ENCODE assay signal across 10 mouse cellular contexts in the genomic region with DNA sequence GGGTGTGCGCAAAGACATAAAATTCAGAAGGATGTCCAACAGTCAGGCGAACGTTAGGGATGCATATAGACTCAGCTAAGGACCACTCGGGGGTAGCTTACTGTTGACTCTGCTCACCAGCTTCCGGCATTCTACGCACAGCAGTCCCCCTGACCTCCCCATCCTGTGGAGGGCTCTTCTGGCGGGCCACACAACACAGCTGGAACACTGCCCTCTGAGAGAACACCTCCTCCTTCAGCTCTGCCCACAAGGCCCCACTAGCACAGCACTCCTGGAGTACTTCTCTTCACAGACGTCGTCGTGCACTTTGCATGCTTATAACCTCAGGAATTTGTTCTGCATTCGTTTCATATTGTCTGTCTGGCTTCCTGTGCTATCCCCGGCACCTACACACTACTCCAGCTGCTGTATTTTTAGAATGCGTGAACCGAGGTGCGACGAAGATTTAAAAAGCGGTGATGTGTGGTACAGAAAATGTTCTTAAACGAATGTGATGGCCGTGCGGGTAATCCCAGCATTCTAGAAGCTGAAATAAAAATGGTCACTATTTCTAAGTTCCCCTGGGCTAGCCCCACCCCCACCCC. TPM values are rescaled to one million over a fixed set of nuclear protein-coding genes. Genes with fewer than 3 reads are reported as not detected.
DNase-seq lines count a peak whose midpoint lies in the region; ATAC-seq and TF ChIP-seq lines count a peak whose summit lies in the region.
"Had no signal": no experiment of that assay in that cellular context is flagged by ENCODE, and none has a peak within 500 bp of the region (broad histone marks: within the 10 kb centered on the region; RNA-seq: fewer than 3 reads in every experiment).

No protein-coding gene starts in this region.

- peaks cover 8% of the 10 kb centered on the region for H3K4me1 ChIP-seq in hindbrain, embryonic 10.5 days (replicated peaks)
- 0 out of 2 replicates have a peak, but pooled peaks cover 4% of the 10 kb centered on the region for H3K4me1 ChIP-seq in hindbrain, embryonic 14.5 days (replicated peaks; ENCODE audit: control insufficient read depth, insufficient read depth, low read length)
- peaks cover 5% of the 10 kb centered on the region for H3K4me1 ChIP-seq in lung, embryonic 16.5 days (replicated peaks; ENCODE audit: control insufficient read depth, insufficient read depth, low read length)
- peaks cover 15% of the 10 kb centered on the region; the same call in 1 of the 2 replicates for H3K4me1 ChIP-seq in heart, postnatal 0 days (ENCODE audit: control insufficient read depth, insufficient read depth)
- 0 out of 2 replicates have a peak, but pooled peaks cover 5% of the 10 kb centered on the region for H3K4me1 ChIP-seq in midbrain, embryonic 13.5 days (replicated peaks)
- H3K4me1 ChIP-seq: intestine, embryonic 15.5 days had no signal

- TF ChIP-seq CTCF in heart, postnatal 0 days (IDR thresholded peaks at IDR 0.05; ENCODE audit: low read depth): no peak

- H3K36me3 ChIP-seq in hindbrain, embryonic 10.5 days: no peaks in the 10 kb centered on the region
- 0 out of 2 replicates have a peak, but pooled peaks cover 4% of the 10 kb centered on the region for H3K36me3 ChIP-seq in hindbrain, embryonic 14.5 days (replicated peaks; ENCODE audit: control insufficient read depth, insufficient read depth)
- H3K36me3 ChIP-seq in lung, embryonic 16.5 days (ENCODE audit: control insufficient read depth, insufficient read depth, low read length): no peaks in the 10 kb centered on the region
- H3K36me3 ChIP-seq in heart, postnatal 0 days (replicated peaks; ENCODE audit: control insufficient read depth, insufficient read depth, low read length): no peaks in the 10 kb centered on the region; the same call in 1 of the 2 replicates
- H3K36me3 ChIP-seq in splenic B cell, adult 2 months (ENCODE audit: control insufficient read depth, insufficient read depth, low read length, poor library complexity, severe bottlenecking): no peaks in the 10 kb centered on the region
- no peaks in the 10 kb centered on the region for H3K36me3 ChIP-seq in midbrain, embryonic 13.5 days
- H3K36me3 ChIP-seq: intestine, embryonic 15.5 days had no signal

- no peak overlapping the region for H3K4me3 ChIP-seq in hindbrain, embryonic 10.5 days
- no peak overlapping the region for H3K4me3 ChIP-seq in hindbrain, embryonic 14.5 days (replicated peaks; ENCODE audit: low read length)
- no peak overlapping the region for H3K4me3 ChIP-seq in lung, embryonic 16.5 days (ENCODE audit: low read length)
- H3K4me3 ChIP-seq in heart, postnatal 0 days (ENCODE audit: low read depth, low read length): no peak overlapping the region; the same call in 1 of the 2 replicates
- H3K4me3 ChIP-seq in midbrain, embryonic 13.5 days (replicated peaks): no peak overlapping the region
- H3K4me3 ChIP-seq: intestine, embryonic 15.5 days had no signal

- no peak overlapping the region for H3K9ac ChIP-seq in hindbrain, embryonic 14.5 days
- no peak overlapping the region for H3K9ac ChIP-seq in lung, embryonic 16.5 days (ENCODE audit: low read length)
- H3K9ac ChIP-seq in heart, postnatal 0 days (replicated peaks; ENCODE audit: low read depth, low read length): no peak overlapping the region; the same call in 1 of the 2 replicates
- H3K9ac ChIP-seq in midbrain, embryonic 13.5 days (replicated peaks): no peak overlapping the region
- H3K9ac ChIP-seq: intestine, embryonic 15.5 days had no signal

- H3K27me3 ChIP-seq in hindbrain, embryonic 10.5 days (ENCODE audit: insufficient read depth, poor library complexity, severe bottlenecking): no peaks in the 10 kb centered on the region
- H3K27me3 ChIP-seq in hindbrain, embryonic 14.5 days (ENCODE audit: control insufficient read depth, insufficient read depth, low read length): no peaks in the 10 kb centered on the region
- no peaks in the 10 kb centered on the region for H3K27me3 ChIP-seq in lung, embryonic 16.5 days (ENCODE audit: control insufficient read depth, insufficient read depth, low read depth, low read length)
- no peaks in the 10 kb centered on the region for H3K27me3 ChIP-seq in heart, postnatal 0 days (ENCODE audit: control insufficient read depth, insufficient read depth, low read length)
- no peaks in the 10 kb centered on the region for H3K27me3 ChIP-seq in splenic B cell, adult 2 months (ENCODE audit: control insufficient read depth, insufficient read depth, low read length, poor library complexity, severe bottlenecking)
- no peaks in the 10 kb centered on the region for H3K27me3 ChIP-seq in midbrain, embryonic 13.5 days
- H3K27me3 ChIP-seq: intestine, embryonic 15.5 days had no signal

- no peak for ATAC-seq in hindbrain, embryonic 14.5 days (ENCODE audit: low FRiP score)
- ATAC-seq in lung, embryonic 16.5 days (ENCODE audit: low read depth): peak; percentile 57
- peak; percentile 36; the same call in 1 of the 2 replicates for ATAC-seq in heart, postnatal 0 days (ENCODE audit: insufficient read depth, low read depth)
- no peak for ATAC-seq in midbrain, embryonic 13.5 days
- ATAC-seq: forebrain, embryonic 16.5 days; intestine, embryonic 15.5 days had no signal

- 60% methylated on average over 20 of the region's 20 CpGs for WGBS in hindbrain, embryonic 10.5 days
- WGBS in hindbrain, embryonic 14.5 days: 49% methylated on average over 20 of the region's 20 CpGs
- 41% methylated on average over 20 of the region's 20 CpGs for WGBS in lung, embryonic 16.5 days
- 33% methylated on average over 20 of the region's 20 CpGs for WGBS in heart, postnatal 0 days
- 62% methylated on average over 20 of the region's 20 CpGs for WGBS in midbrain, embryonic 13.5 days

- no peak overlapping the region for H3K4me2 ChIP-seq in hindbrain, embryonic 14.5 days (replicated peaks)
- H3K4me2 ChIP-seq in lung, embryonic 16.5 days (ENCODE audit: low read depth, low read length): peak overlapping the region; percentile 23; the same call in 1 of the 2 replicates
- H3K4me2 ChIP-seq in heart, postnatal 0 days (ENCODE audit: low read depth, low read length): peak overlapping the region; percentile 43
- H3K4me2 ChIP-seq in midbrain, embryonic 13.5 days (replicated peaks): no peak overlapping the region
- H3K4me2 ChIP-seq: intestine, embryonic 15.5 days had no signal

- no peaks in the 10 kb centered on the region for H3K9me3 ChIP-seq in hindbrain, embryonic 10.5 days
- no peaks in the 10 kb centered on the region for H3K9me3 ChIP-seq in hindbrain, embryonic 14.5 days (ENCODE audit: control insufficient read depth, low read length)
- no peaks in the 10 kb centered on the region for H3K9me3 ChIP-seq in lung, embryonic 16.5 days (ENCODE audit: control insufficient read depth, low read length)
- H3K9me3 ChIP-seq in heart, postnatal 0 days (replicated peaks; ENCODE audit: control insufficient read depth, low read length): no peaks in the 10 kb centered on the region
- H3K9me3 ChIP-seq in midbrain, embryonic 13.5 days: no peaks in the 10 kb centered on the region
- H3K9me3 ChIP-seq: intestine, embryonic 15.5 days had no signal

- TF ChIP-seq EP300 in heart, postnatal 0 days (IDR thresholded peaks at IDR 0.05; ENCODE audit: low read depth): no peak

- peak overlapping the region; percentile 42; the same call in 1 of the 2 replicates for H3K27ac ChIP-seq in hindbrain, embryonic 10.5 days
- H3K27ac ChIP-seq in hindbrain, embryonic 14.5 days: no peak overlapping the region
- no peak overlapping the region for H3K27ac ChIP-seq in lung, embryonic 16.5 days (ENCODE audit: low read length)
- no peak overlapping the region; the same call in 1 of the 2 replicates for H3K27ac ChIP-seq in heart, postnatal 0 days (ENCODE audit: low read depth)
- H3K27ac ChIP-seq in midbrain, embryonic 13.5 days: no peak overlapping the region
- H3K27ac ChIP-seq: intestine, embryonic 15.5 days had no signal

- DNase-seq in hindbrain, embryonic 10.5 days (ENCODE audit: low spot score): no peak
- no peak for DNase-seq in hindbrain, embryonic 14.5 days (ENCODE audit: low spot score)
- no peak for DNase-seq in lung, postnatal 36 days
- no peak for DNase-seq in heart, postnatal 0 days (ENCODE audit: low spot score)
- DNase-seq in splenic B cell, adult 2 months (ENCODE audit: low read depth, low spot score): peak; percentile 11
- DNase-seq: thymus, adult 2 months had no signal

RNA-seq across cellular contexts. Expression of a gene that starts 19.9 kb away (rescaled TPM):
- polyA plus RNA-seq in hindbrain, embryonic 10.5 days (2016; fragmentation: Nextera tagmentation; extraction: Ambion mirVana): 0.88 and 1.2 TPM in 2 replicates
- polyA plus RNA-seq in hindbrain, embryonic 14.5 days (2014; fragmentation: Nextera tagmentation; extraction: Ambion mirVana): 4.0 and 4.1 TPM in 2 replicates
- 1.8 and 2.8 TPM in 2 replicates for polyA plus RNA-seq in lung, embryonic 16.5 days (2015; fragmentation: Nextera tagmentation; extraction: Ambion mirVana)
- total RNA-seq in heart, postnatal 0 days (2014; rRNA removed; ENCODE audit: low replicate concordance): 4.7 and 6.8 TPM in 2 replicates
- polyA plus RNA-seq in heart, postnatal 0 days (2015; fragmentation: Nextera tagmentation; extraction: Ambion mirVana): 1.1 and 1.2 TPM in 2 replicates
- 1.5 and 1.8 TPM in 2 replicates for polyA plus RNA-seq in midbrain, embryonic 13.5 days (2015; fragmentation: Nextera tagmentation; extraction: Ambion mirVana)

Comparison
In these comparisons a context has a peak if more than half of its experiments do, and no peak if none do; other contexts are left out.
1. ATAC-seq: peak in lung, embryonic 16.5 days (single experiment) and heart, postnatal 0 days (single experiment); none in hindbrain, embryonic 14.5 days (single experiment) and midbrain, embryonic 13.5 days (single experiment).
2. H3K4me2 ChIP-seq: peak in lung, embryonic 16.5 days (single experiment) and heart, postnatal 0 days (single experiment); none in hindbrain, embryonic 14.5 days (single experiment) and midbrain, embryonic 13.5 days (single experiment).